Mouse (Mus musculus) thymus, adult 2 months (tissue): ENCODE results near the gene Gpsm3.

Experiments used
- CTCF ChIP-seq: fragments of 200-500 bp; IDR thresholded peaks from 2 replicates; pipeline ENCODE4 v1.5.1; 2012; ENCODE audit warnings: mild to moderate bottlenecking, control low read depth, low read length, moderate library complexity, borderline replicate concordance; ENCODE audit not compliant: control insufficient read depth, poor library complexity, insufficient read depth; ENCODE audit errors: extremely low read depth
- POLR2A ChIP-seq: fragments of 200-500 bp; IDR thresholded peaks from 2 replicates; pipeline ENCODE4 v1.6.1; 2012; ENCODE audit warnings: mild to moderate bottlenecking, low read length, control low read depth, moderate library complexity; ENCODE audit not compliant: control insufficient read depth, poor library complexity, insufficient read depth; ENCODE audit errors: extremely low read depth

DNA sequence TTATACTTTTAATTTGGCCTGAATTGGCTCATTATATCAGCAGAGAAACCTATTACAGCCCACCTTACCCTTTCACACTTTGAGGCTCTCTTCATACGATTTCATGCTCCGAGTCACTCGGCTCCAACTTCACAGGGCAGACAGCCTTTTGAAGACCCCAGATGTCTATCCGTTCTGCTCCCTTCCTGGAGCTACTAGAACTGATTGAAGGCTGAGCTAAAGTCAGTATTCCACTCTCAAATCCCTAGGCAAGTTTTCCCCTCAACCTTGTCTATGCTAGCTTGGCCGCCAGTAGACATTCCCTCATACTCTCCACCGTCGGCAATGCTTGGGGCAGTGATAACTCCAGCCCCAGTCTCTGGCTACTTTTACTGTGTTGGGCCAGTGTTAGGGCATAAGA lies 400 bp upstream of the Gpsm3 start:
- no peak for TF ChIP-seq CTCF
- TF ChIP-seq POLR2A, result no peak
